Mouse (Mus musculus) kidney, adult 2 months (tissue): ENCODE data around the gene Lamb1. TPM values are rescaled to one million over a fixed set of nuclear protein-coding genes. Genes with fewer than 3 reads are reported as not detected.

Experiments
- DNase-seq: peaks from one replicate; pipeline ENCODE4 v3.0.0; 2021
- H3K27ac ChIP-seq: fragments of 200-500 bp; 2 replicates; pipeline ENCODE4 v1.5.1; 2012; ENCODE audit warnings: low read depth, low read length, control low read depth, inconsistent platforms; ENCODE audit not compliant: insufficient read depth
- H3K27me3 ChIP-seq: fragments of 200-500 bp; replicated peaks from 2 replicates; pipeline ENCODE4 v1.6.1; 2012; ENCODE audit warnings: mild to moderate bottlenecking, moderate library complexity, low read length, inconsistent platforms; ENCODE audit not compliant: control insufficient read depth, insufficient read depth
- H3K36me3 ChIP-seq: fragments of 200-500 bp; 2 replicates; pipeline ENCODE4 v1.6.1; 2012; ENCODE audit warnings: mild to moderate bottlenecking, moderate library complexity, low read length, inconsistent platforms; ENCODE audit not compliant: control insufficient read depth, insufficient read depth
- H3K4me1 ChIP-seq: fragments of 200-500 bp; 2 replicates; pipeline ENCODE4 v1.6.1; 2011; ENCODE audit warnings: low read length; ENCODE audit not compliant: control insufficient read depth, insufficient read depth
- H3K4me3 ChIP-seq: fragments of 200-500 bp; 2 replicates; pipeline ENCODE4 v1.5.1; 2011; ENCODE audit warnings: mild to moderate bottlenecking, low read depth, low read length, control low read depth; ENCODE audit not compliant: insufficient read depth
- CTCF ChIP-seq: fragments of 200-500 bp; conservative IDR thresholded peaks from 2 replicates; pipeline ENCODE4 v1.5.1; 2011; ENCODE audit warnings: low read depth, mild to moderate bottlenecking, control low read depth, low read length, moderate library complexity, mixed read lengths; ENCODE audit not compliant: insufficient read depth, insufficient read length
- POLR2A ChIP-seq: fragments of 200-500 bp; IDR thresholded peaks from one replicate; pipeline ENCODE4 v1.6.1; 2011; ENCODE audit warnings: low read depth, low read length, control low read depth
- WGBS: fragments of 180-500 bp; shearing (Covaris S2); methylation state at CpG from one replicate; pipeline ENCODE4 v1.1.7; 2018; 5-methylcytosine and 5-hydroxymethylcytosine counted together
- polyA plus RNA-seq: library from polyadenylated mRNA; depleted of rRNA; stranded (reverse); fragments of >200 nt; gene quantifications from 2 replicates; pipeline ENCODE4 v1.2.3, GENCODE M21; 2012

Gene Lamb1
- polyA plus RNA-seq, 1 experiment: 41.0 TPM

DNA sequence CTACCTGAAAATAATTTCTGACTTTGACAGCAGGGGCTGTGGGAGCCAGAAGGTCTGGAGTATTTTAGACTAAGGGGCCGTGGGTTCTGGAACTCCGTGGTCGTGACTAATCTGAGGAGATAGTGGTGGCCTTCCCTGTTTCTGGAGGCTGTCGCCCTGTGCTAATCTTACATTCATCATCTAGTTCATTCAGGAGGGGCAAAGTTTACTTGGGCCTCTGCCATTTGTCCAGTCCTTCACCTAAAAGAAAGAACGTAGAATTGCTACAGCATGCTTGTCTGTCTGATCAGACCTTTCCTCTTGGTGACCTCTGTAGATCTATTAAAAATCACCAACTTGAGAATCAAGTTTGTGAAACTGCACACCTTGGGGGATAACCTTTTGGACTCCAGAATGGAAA is 17.2 kb downstream of the Lamb1 start:
- peak overlapping the region; percentile 31; the same call in 1 of the 2 replicates for H3K27ac ChIP-seq
- TF ChIP-seq CTCF (no peak), POLR2A (no peak)
- no peaks in the 10 kb centered on the region for H3K27me3 ChIP-seq
- H3K4me1 ChIP-seq: peaks cover 24% of the 10 kb centered on the region
- H3K36me3 ChIP-seq: peaks cover 9% of the 10 kb centered on the region
- WGBS: 48% methylated on average over 5 of the region's 5 CpGs
- peak; percentile 82 for DNase-seq
- H3K4me3 ChIP-seq: no peak overlapping the region

DNA sequence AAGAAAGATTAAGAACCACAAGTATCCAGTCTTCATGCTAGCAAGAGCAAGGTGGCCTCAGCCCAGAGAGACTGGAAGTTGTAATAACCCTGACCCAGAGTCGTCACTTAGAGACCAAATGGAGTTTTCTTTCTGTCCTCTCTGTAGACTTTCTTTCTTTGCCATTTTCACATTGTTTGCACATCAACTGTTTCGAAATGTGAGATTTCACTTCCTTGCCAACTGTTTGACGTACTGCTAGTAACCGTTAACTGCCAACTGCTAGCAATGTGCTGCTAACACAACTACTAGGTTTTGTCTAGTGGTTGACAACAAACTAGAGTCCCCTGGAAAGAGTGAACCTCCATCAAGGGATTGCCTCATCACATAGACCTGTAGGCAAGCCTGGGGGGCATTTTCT is 18.1 kb downstream of the Lamb1 start:
- 43% methylated on average over 4 of the region's 4 CpGs for WGBS
- no peak overlapping the region for H3K4me3 ChIP-seq
- H3K27ac ChIP-seq: peak overlapping the region; percentile 9; the same call in 1 of the 2 replicates
- TF ChIP-seq POLR2A: no peak
- no peak for TF ChIP-seq CTCF
- peaks cover 9% of the 10 kb centered on the region for H3K36me3 ChIP-seq
- H3K27me3 ChIP-seq: no peaks in the 10 kb centered on the region
- peaks cover 24% of the 10 kb centered on the region for H3K4me1 ChIP-seq
- DNase-seq: no peak

- peak; percentile 80 for DNase-seq
- Histone ChIP-seq H3K27me3 (no peaks in the 10 kb centered on the region), H3K4me1 (peaks cover 24% of the 10 kb centered on the region), H3K36me3 (peaks cover 9% of the 10 kb centered on the region), H3K4me3 (no peak overlapping the region), H3K27ac (peak overlapping the region; percentile 52; the same call in 1 of the 2 replicates)
- WGBS: 35% methylated on average over 4 of the region's 4 CpGs
- no peak for TF ChIP-seq POLR2A
- TF ChIP-seq CTCF: no peak
These were observed 18.6 kb downstream of the Lamb1 start for GRCm38 (mm10) chr12:31283617-31284136.

- no peak overlapping the region for H3K27ac ChIP-seq
- no peak overlapping the region for H3K4me3 ChIP-seq
- 90% methylated on average over 10 of the region's 10 CpGs for WGBS
- H3K27me3 ChIP-seq: no peaks in the 10 kb centered on the region
- H3K4me1 ChIP-seq: peaks cover 14% of the 10 kb centered on the region
- H3K36me3 ChIP-seq: peaks cover 13% of the 10 kb centered on the region
- no peak for DNase-seq
- TF ChIP-seq CTCF (no peak), POLR2A (no peak)
These were observed 24.0 kb downstream of the Lamb1 start for GRCm38 (mm10) chr12:31289046-31289445.

- Histone ChIP-seq H3K27ac (no peak overlapping the region), H3K4me1 (peaks cover 24% of the 10 kb centered on the region), H3K36me3 (peaks cover 10% of the 10 kb centered on the region), H3K4me3 (no peak overlapping the region), H3K27me3 (no peaks in the 10 kb centered on the region)
- DNase-seq: no peak
- 71% methylated on average over 3 of the region's 3 CpGs for WGBS
- TF ChIP-seq POLR2A (no peak), CTCF (no peak)
These were observed 25.9 kb downstream of the Lamb1 start for GRCm38 (mm10) chr12:31290951-31291350.

DNA sequence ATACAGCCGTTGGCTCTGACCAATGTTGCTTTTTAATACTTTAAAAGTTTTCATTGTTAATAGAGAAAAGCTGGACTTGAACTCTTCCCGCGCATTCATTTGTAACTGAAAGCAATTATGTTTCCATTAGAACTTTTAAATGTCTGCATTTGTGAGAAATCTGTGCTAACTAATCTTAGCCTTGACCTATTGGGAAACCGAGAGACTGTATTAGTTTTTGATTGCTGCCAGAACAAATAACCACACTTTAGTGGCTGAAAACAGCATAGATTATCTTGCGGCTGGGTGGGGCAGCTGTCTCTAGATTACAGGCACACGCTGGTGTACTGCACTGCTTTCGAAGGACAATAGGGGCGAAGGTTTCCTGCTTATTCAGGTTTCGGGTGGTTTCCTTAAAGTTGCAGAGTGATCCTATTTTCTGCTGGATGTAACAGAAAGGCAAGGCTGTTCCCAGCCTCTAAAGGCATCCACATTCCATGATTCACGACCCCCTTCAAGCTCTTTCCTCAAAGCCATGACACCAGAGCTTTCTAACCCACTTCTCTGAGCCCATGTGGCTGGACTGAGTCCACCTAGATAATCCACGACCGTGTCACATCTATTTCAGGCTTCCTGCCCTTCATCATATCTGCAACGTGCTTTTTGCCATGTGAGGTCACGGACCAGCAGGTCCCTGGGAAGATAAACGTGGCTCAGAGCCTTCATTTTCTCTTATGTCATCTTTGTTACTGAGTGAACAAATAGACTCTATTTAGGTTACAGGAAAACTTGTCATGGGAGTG is 28.5 kb downstream of the Lamb1 start:
- TF ChIP-seq POLR2A: no peak
- no peak for TF ChIP-seq CTCF
- WGBS: 32% methylated on average over 15 of the region's 15 CpGs
- peaks cover 37% of the 10 kb centered on the region for H3K4me1 ChIP-seq
- peaks cover 8% of the 10 kb centered on the region for H3K36me3 ChIP-seq
- H3K4me3 ChIP-seq: no peak overlapping the region
- H3K27ac ChIP-seq: peak overlapping the region; percentile 60
- DNase-seq: no peak
- no peaks in the 10 kb centered on the region for H3K27me3 ChIP-seq

DNA sequence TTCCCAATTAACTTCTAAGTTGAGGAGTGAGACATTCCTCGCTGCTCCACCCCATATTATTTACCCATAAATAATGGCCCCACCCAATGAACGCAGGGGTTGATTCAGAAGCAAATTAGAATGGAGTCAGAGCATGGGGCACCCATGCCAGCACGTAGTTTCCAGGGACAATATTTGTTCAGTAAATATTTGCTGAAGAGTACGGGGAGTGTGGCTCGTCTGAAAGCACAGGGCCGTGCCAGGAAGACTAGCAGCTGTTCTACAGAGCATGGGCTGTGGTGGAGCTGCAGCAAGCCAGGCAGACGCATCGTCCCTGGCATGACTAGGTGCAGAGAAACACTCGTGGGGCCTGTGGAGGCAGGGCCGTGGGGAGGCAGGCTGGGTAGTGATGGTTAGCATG is 29.5 kb downstream of the Lamb1 start:
- peak; percentile 66 for DNase-seq
- Histone ChIP-seq H3K4me1 (peaks cover 42% of the 10 kb centered on the region), H3K27me3 (no peaks in the 10 kb centered on the region), H3K27ac (peak overlapping the region; percentile 78), H3K4me3 (no peak overlapping the region), H3K36me3 (peaks cover under 1% of the 10 kb centered on the region; the same call in 1 of the 2 replicates)
- 21% methylated on average over 10 of the region's 10 CpGs for WGBS
- TF ChIP-seq CTCF (no peak), POLR2A (no peak)
